Mouse (Mus musculus): ENCODE results near the gene Arpp21.

The Arpp21 gene

DNA sequence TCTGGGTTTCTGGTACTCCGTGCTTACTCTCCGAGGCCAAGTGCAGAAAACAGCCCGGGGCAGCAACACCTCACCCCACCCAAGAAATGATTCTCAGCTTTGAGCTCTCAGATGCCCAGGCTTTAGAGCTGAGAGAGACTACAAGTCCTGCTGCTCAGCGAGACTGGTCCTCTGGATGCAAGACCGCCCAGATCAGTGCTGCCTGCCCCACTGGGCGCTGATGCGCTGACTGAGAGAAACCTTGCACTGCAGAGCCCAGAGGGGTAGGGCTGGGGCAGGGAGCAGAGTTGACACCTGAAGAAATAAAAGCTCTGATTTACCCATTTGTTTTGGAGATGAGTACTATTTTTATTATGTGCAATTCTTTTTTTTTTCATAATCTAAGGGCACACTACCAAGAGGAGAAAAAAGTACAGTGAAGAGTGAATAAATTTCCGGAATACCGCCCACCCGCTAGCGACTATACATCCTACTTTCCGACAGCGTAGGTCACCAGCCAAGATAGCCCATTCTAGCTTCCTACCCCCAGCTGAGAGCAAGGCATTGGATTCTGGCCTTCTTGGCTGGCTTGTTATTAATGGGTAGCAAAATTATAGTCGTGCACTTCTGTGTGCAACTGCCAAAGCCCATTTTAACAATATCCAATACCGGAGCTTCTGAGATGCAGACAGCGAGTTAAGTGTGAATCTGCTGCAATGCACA lies at the start of gene Arpp21:
Arpp21 (minus strand) TSS at position 243 of the 702 bp plus-strand sequence.
- no peak for DNase-seq (ENCODE audit: low read depth, low spot score)

DNA sequence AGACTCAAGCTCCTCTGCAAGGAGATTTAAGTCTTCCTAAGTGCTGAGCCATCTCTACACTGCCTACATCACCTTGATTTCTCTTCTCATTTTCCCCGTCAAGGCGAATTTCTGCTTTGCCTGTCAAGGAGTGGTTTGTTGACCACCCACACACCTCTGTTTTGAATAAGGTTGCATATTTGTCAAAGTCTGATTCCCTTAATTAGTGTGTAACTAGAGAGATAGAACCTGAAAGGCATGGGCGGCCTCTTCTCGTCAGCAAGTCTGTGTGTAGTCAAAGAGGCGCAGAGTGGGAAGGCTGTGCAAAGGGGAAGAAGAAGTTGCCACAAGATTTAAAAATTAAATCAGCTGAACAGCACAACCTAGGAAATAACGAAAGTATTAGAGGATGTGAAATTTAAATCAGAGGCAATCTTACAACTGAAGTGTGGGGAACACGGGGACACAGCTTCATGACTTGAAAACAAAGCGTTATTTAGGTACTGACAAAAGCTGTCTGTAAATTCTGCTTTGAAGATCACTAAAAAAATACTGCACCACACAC lies 36.8 kb upstream of the Arpp21 start:
- no peak for DNase-seq (ENCODE audit: low read depth, low spot score)

DNA sequence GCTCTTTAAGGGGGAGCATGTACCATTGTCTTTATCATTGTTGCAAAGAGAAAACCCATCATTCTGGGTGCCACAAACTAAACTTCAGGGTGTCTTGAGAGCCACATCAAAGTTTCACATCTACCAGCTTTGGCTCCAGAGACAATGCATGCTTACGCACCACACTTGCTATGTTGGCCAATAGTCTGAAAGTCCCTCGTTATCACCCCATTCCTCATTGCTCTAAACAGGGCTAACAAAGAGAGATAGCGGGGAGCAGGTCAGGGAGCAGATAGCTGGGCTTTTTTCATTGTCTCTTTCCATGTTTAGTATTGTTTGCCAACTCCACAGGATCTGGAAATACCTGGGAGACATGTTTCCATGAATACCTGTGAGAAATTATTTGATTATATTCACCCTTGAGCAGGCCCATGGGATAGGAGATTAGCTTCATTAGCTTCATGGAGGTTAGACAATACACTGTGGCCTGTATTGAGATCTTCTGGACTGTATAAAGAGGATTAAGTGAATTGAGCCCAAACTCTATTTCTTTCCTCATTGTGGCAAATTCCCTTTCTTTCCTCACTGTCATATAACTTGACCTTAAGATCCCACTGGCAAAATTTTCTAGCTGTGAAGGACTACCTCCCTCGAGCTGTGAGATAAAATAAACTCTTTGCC lies 29.4 kb upstream of the Arpp21 start:
- no peak for DNase-seq (ENCODE audit: low read depth, low spot score)

- DNase-seq (ENCODE audit: low read depth, low spot score) = no peak
Measured at GRCm38 (mm10) chr9:112261986-112262901, 26.5 kb upstream of the Arpp21 start.

DNA sequence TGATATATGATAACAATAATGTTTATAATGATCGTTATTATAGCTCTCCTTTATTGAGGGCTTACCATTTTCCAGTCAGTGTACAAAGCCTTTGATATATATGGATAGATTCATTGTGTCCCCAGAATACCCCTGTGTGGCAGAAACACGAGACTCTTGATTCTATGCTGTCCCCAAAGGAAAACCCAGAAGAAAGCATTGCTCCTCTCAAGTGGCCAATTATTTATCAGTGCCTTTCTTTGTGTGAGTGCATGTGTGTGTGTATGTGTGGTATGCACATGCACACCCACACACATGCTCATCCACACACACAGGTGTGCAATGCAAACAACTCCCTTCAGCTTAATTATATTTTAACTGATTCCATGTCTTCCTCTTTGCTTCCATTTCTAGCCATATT lies 25.8 kb upstream of the Arpp21 start:
- no peak for DNase-seq (ENCODE audit: low read depth, low spot score)

DNA sequence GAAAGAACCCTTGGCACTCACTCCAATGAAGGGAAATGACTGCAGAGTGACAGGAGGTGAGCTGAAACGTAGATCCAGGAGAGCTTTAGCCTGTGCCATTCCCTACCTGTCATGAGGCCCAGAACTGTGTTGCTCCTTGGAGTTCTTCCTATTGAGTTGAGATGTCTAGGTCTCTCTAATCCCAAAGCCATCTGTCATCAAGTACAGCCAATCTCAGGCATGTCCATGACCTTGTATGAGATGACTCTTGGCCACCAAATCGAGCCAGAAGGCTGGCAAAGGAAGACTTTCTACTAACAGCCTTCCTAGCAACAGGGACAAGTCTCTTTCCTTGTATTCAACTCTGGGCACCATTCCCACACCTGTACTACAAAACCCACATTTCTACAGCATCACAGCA lies 25.0 kb upstream of the Arpp21 start:
- no peak for DNase-seq (ENCODE audit: low read depth, low spot score)

- no peak for DNase-seq (ENCODE audit: low read depth, low spot score)
Measured at GRCm38 (mm10) chr9:112258560-112258959, 22.8 kb upstream of the Arpp21 start.

DNA sequence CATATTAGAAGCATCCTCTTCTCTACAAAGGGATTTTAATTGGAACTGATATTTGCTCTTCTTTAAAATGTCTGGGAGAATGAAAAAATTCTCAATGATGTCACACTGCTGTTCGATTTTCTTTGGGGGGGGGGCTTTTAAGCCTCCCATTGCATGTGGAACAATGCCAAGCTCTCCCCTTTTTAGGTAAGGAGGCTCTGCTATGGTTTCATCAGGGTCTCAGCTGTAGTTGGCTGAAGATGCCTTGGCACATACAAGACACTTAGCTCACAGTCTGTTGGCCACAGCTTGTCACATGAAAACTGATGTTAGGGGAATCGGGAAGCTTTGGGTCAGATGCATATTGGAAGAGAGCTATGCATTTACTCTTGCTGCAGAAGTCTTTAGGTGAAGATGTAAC lies 20.2 kb upstream of the Arpp21 start:
- no peak for DNase-seq (ENCODE audit: low read depth, low spot score)

DNA sequence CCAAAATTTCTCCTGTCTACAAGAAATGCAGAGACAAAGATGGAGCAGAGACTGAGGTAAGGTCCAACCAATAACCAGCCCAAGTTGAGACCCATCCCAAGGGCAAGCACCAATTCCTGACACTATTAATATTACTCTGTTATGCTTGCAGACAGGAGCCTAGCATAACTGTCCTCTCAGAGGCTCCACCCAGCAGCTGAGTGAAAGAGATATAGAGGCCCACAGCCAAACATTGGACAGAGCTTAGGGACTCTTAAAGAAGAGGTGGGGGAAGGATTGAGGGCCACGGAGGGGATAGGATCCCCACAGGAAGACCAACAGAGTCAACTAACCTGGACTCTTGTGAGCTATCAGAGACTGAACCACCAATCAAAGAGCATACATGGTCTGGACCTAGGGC lies 18.0 kb upstream of the Arpp21 start:
- DNase-seq (ENCODE audit: low read depth, low spot score) = no peak

- DNase-seq (ENCODE audit: low read depth, low spot score) = no peak
Measured at GRCm38 (mm10) chr9:112251857-112252256, 16.1 kb upstream of the Arpp21 start.

GRCm38 (mm10) chr9:112251339-112251738 lies 15.6 kb upstream of the Arpp21 start:
- no peak for DNase-seq (ENCODE audit: low read depth, low spot score)

- no peak for DNase-seq (ENCODE audit: low read depth, low spot score)
Measured at GRCm38 (mm10) chr9:112249753-112250152, 14.0 kb upstream of the Arpp21 start.

GRCm38 (mm10) chr9:112247183-112247582 lies 11.4 kb upstream of the Arpp21 start:
- no peak for DNase-seq (ENCODE audit: low read depth, low spot score)

DNA sequence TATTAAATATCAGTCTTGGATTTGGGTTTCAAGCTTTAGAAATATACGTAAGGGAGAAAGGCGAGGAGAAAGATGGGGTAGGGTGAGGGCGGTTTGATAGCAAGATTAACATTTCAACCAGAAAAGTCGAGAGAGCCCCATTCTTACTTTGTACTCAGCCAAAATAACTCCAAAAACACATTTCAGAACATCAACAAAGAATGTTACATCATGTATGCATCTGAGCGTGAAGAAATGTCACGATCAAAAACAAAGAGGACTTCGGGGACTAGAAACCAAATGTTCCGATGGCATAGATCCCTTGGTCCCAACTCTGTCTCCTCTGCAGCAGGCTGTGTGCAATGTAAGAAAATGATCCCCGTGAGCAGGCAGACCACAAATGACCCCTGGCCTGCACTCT lies 2.4 kb upstream of the Arpp21 start:
- DNase-seq (ENCODE audit: low read depth, low spot score) = no peak

GRCm38 (mm10) chr9:112236551-112236950 lies 813 bp upstream of the Arpp21 start:
- no peak for DNase-seq (ENCODE audit: low read depth, low spot score)

GRCm38 (mm10) chr9:112235041-112235695 lies 570 bp downstream of the Arpp21 start:
- no peak for DNase-seq (ENCODE audit: low read depth, low spot score)

DNA sequence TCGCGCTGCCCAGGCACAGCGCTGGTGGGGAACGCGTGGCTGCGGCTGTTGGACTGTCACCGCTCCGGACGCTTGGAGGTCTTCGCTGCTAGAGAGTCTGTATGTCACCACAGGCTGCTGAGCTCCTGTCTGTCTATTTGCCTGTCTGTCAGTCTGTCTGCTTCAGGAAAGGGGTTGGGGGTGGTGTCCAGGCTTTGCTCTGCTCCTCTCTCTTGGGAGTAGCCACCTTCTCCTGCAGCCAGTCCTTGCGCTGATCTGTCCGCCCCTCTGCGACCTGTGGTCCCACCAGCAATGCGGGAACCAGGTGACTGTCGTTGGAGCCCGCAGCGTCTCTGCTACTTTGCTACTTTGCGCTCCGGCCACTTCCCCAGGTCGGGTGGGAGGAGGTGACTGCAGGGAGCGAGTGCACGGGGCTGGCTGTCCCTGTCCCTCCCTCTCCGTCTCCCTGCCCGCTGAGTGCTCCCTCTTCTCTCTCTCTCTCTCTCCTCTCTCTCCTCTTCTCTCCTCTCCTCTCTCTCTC lies 1.2 kb downstream of the Arpp21 start:
- DNase-seq (ENCODE audit: low read depth, low spot score) = no peak

DNA sequence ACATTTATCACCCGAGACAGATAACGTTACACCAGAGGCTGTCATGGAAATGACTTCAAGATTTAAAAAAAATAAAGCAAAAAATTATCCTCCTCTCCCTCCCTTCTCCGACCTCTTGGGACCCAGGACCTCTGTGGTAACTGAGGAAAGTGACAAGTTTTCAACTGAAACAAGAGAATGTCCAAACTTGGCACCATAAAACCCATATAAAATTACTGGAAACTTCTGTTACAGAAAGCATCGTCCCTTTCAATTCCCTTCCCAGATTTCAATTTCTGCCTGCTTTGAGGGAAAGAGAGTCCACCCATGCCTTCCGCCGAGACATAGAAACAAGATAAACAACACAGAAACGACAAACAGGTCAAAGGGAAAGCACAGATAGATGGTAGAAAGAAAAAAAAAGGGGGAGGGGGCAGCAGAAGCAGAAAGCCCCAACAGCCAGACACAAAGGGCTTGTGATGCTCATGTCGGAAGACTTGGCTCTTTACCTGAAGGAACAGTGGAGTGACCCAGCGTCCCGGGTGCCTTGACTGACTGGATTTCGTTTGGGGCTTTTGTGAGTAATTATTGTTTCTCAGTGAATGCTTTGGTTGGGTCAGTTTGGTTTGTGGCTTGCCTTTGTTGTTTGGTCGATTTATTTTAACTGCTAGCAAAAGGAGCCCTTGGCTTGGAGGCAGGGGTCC lies 1.8 kb downstream of the Arpp21 start:
- no peak for DNase-seq (ENCODE audit: low read depth, low spot score)

DNA sequence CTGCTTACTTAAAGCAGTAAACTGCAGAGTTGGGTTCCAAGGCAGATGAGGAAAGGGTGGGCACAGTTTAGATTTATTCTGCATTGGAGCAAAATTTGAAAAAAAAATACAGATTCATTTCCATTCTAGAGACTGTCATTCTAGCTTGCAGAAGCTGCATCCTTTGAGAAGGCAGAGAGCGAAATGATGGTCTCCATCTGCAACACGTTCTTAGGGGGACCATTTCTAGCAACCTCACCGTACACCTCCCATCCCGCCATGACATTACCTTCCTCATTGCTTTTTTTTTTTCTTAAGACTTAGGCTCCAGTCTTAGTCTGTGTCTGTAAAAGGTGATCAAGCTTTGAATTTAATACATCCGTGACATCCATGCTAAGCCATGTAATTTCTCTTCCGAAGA lies 2.4 kb downstream of the Arpp21 start:
- DNase-seq (ENCODE audit: low read depth, low spot score) = no peak

- no peak for DNase-seq (ENCODE audit: low read depth, low spot score)
Measured at GRCm38 (mm10) chr9:112231935-112232575, 3.7 kb downstream of the Arpp21 start.
